Mouse (Mus musculus) forebrain, embryonic 11.5 days (tissue): ENCODE results near the gene Unc5cl. TPM values are rescaled to one million over a fixed set of nuclear protein-coding genes. Genes with fewer than 3 reads are reported as not detected.
A peak's percentile ranks its signal among the peaks of the same experiment; 100 is the strongest.

Experiments used
- ATAC-seq: fragments of 200-750 bp; cut with Nextera tagmentation; replicated peaks from 2 replicates; pipeline ENCODE4 v1.8.0; 2017; ENCODE audit warnings: moderate TSS enrichment; ENCODE audit not compliant: low FRiP score
- DNase-seq: peaks from one replicate; pipeline ENCODE4 v3.0.0-alpha.2; 2017; ENCODE audit warnings: low spot score
- H3K27ac ChIP-seq: fragments of 300-500 bp; sonication (generic); 2 replicates; pipeline ENCODE4 v1.5.1; 2014; ENCODE audit warnings: low read depth, low read length
- H3K27me3 ChIP-seq: fragments of 300-500 bp; sonication (generic); 2 replicates; pipeline ENCODE4 v1.6.1; 2014; ENCODE audit warnings: mild to moderate bottlenecking, low read length, mixed read lengths; ENCODE audit not compliant: control insufficient read depth, insufficient read depth
- H3K36me3 ChIP-seq: fragments of 300-500 bp; sonication (generic); 2 replicates; pipeline ENCODE4 v1.6.1; 2014; ENCODE audit warnings: mild to moderate bottlenecking, low read length, moderate library complexity, mixed read lengths; ENCODE audit not compliant: control insufficient read depth, insufficient read depth
- H3K4me1 ChIP-seq: fragments of 300-500 bp; sonication (generic); replicated peaks from 2 replicates; pipeline ENCODE4 v1.6.1; 2014; ENCODE audit warnings: low read length, mixed read lengths; ENCODE audit not compliant: control insufficient read depth, insufficient read depth
- H3K4me2 ChIP-seq: fragments of 300-500 bp; sonication (generic); 2 replicates; pipeline ENCODE4 v1.6.1; 2014; ENCODE audit warnings: low read depth, mild to moderate bottlenecking, low read length, moderate library complexity, mixed read lengths; ENCODE audit not compliant: severe bottlenecking
- H3K4me3 ChIP-seq: fragments of 300-500 bp; sonication (generic); 2 replicates; pipeline ENCODE4 v1.5.1; 2014; ENCODE audit warnings: low read depth, low read length
- H3K9ac ChIP-seq: fragments of 300-500 bp; sonication (generic); 2 replicates; pipeline ENCODE4 v1.6.1; 2014; ENCODE audit warnings: low read length
- H3K9me3 ChIP-seq: fragments of 300-500 bp; sonication (generic); 2 replicates; pipeline ENCODE4 v1.6.1; 2016; ENCODE audit warnings: low read length, mixed read lengths; ENCODE audit not compliant: control insufficient read depth
- WGBS: fragments of 180-500 bp; shearing (Covaris S2); extraction: QIAGEN DNeasy Blood & Tissue Kit; methylation state at CpG from one replicate; pipeline ENCODE4 v1.1.7; 2014; 5-methylcytosine and 5-hydroxymethylcytosine counted together
- polyA plus RNA-seq: library from polyadenylated mRNA; unstranded; fragments of >200 nt; fragmentation: Nextera tagmentation; extraction: Ambion mirVana; gene quantifications from 2 replicates; pipeline ENCODE4 v1.2.1, GENCODE M21; 2014

The Unc5cl gene
- polyA plus RNA-seq, 1 experiment from 2014 or later: 0.17 TPM

DNA sequence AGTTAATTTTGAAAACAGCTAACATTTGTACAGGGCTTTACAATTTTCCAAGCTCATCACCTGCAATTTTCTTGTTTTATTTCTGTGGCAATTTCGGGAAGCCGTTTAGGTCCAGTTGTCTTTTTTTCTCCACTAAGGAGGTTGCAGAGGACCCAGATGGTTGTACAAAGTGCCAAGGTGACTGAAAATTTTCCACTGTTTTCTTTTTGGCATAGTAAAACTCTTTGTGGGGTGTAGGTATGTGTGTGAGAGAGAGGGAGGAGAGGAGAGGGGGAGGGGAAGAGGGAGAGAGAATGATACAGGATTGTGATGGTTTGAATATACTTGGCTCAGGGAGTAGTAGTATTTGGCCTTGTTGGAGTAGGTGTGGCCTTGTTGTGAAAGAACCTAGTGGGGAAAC is 68.4 kb downstream of the Unc5cl start:
- Histone ChIP-seq H3K27ac (no peak overlapping the region), H3K9me3 (no peaks in the 10 kb centered on the region), H3K9ac (no peak overlapping the region), H3K4me1 (no peaks in the 10 kb centered on the region), H3K4me2 (no peak overlapping the region), H3K27me3 (no peaks in the 10 kb centered on the region), H3K4me3 (no peak overlapping the region), H3K36me3 (no peaks in the 10 kb centered on the region)
- ATAC-seq (no peak), DNase-seq (no peak)
- WGBS: 88% methylated on average over 2 of the region's 2 CpGs

GRCm38 (mm10) chr17:48533844-48534705 is 79.4 kb downstream of the Unc5cl start:
- Histone ChIP-seq H3K27ac (no peak overlapping the region), H3K27me3 (no peaks in the 10 kb centered on the region), H3K36me3 (no peaks in the 10 kb centered on the region), H3K9me3 (no peaks in the 10 kb centered on the region), H3K4me3 (no peak overlapping the region), H3K4me2 (no peak overlapping the region), H3K4me1 (no peaks in the 10 kb centered on the region), H3K9ac (no peak overlapping the region)
- DNase-seq (peak; percentile 43), ATAC-seq (no peak)
- WGBS: 53% methylated on average over 12 of the region's 14 CpGs

DNA sequence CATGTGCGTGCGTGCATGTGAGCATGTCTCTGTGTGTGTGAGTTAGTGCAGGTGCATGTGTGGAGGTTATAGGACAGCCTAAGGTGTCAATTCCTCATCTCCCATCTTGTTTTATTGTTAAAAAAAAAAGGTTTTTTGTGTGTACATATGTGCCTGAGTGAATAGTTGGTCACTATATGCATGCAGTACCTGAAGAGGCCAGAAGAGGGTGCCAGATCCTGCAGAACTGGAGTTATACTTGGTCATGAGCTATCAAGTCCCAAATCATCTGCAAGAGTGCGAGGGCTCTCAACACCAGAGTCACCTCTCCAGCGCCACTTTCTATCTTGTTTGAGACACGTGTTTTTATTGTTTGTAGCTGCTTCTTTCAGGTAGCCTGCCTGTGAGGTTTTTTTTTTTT is 83.6 kb downstream of the Unc5cl start:
- Histone ChIP-seq H3K4me1 (no peaks in the 10 kb centered on the region; the same call in 1 of the 2 replicates), H3K4me2 (no peak overlapping the region), H3K27me3 (no peaks in the 10 kb centered on the region), H3K4me3 (no peak overlapping the region), H3K36me3 (no peaks in the 10 kb centered on the region), H3K9me3 (no peaks in the 10 kb centered on the region), H3K27ac (no peak overlapping the region), H3K9ac (no peak overlapping the region)
- 72% methylated on average over 5 of the region's 5 CpGs for WGBS
- DNase-seq: peak; percentile 65
- ATAC-seq: no peak

DNA sequence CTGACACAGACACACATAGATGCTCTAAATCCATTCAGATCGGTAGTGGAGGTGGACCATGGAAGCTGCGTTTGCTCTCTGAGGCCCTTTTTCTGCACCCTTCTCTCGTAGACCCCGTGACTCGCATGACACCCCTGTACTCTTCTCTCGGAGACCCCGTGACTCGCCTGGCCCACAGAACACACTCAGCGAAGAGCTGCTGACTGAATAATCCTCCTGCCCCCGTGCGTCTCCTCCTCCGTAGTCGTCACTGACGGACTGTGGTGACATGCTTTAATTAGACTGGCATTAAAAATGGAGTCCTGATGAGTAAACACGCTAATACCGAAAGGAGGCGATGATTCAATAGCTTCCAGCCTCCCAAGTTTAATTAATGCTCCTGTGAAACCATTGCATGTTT is 84.6 kb downstream of the Unc5cl start:
- WGBS: 86% methylated on average over 17 of the region's 17 CpGs
- Histone ChIP-seq H3K9ac (no peak overlapping the region), H3K27ac (no peak overlapping the region), H3K4me1 (no peaks in the 10 kb centered on the region; the same call in 1 of the 2 replicates), H3K36me3 (no peaks in the 10 kb centered on the region), H3K4me2 (no peak overlapping the region), H3K27me3 (no peaks in the 10 kb centered on the region), H3K9me3 (no peaks in the 10 kb centered on the region), H3K4me3 (no peak overlapping the region)
- peak; percentile 34 for DNase-seq
- ATAC-seq: no peak

- no peak for ATAC-seq
- WGBS: 88% methylated on average over 11 of the region's 11 CpGs
These were observed 88.0 kb downstream of the Unc5cl start for GRCm38 (mm10) chr17:48542733-48543132.

GRCm38 (mm10) chr17:48543301-48543765 is 88.6 kb downstream of the Unc5cl start:
- no peak for DNase-seq
- WGBS: 78% methylated on average over 15 of the region's 15 CpGs

More at GRCm38 (mm10) chr17:48542733-48543132, 88.0 kb downstream of the Unc5cl start:
- no peak overlapping the region for H3K4me2 ChIP-seq
- H3K27me3 ChIP-seq: no peaks in the 10 kb centered on the region
- H3K4me1 ChIP-seq: no peaks in the 10 kb centered on the region; the same call in 1 of the 2 replicates
- no peak overlapping the region for H3K4me3 ChIP-seq
- no peak overlapping the region for H3K9ac ChIP-seq
- H3K36me3 ChIP-seq: no peaks in the 10 kb centered on the region
- no peak for DNase-seq
- H3K27ac ChIP-seq: no peak overlapping the region
- H3K9me3 ChIP-seq: no peaks in the 10 kb centered on the region

GRCm38 (mm10) chr17:48544722-48545121 is 90.0 kb downstream of the Unc5cl start:
- 89% methylated on average over 9 of the region's 9 CpGs for WGBS
- no peak overlapping the region for H3K9ac ChIP-seq
- no peaks in the 10 kb centered on the region for H3K9me3 ChIP-seq
- H3K27me3 ChIP-seq: no peaks in the 10 kb centered on the region
- no peaks in the 10 kb centered on the region; the same call in 1 of the 2 replicates for H3K4me1 ChIP-seq
- no peak overlapping the region for H3K4me3 ChIP-seq
- no peak for ATAC-seq
- H3K4me2 ChIP-seq: no peak overlapping the region
- no peak for DNase-seq
- no peaks in the 10 kb centered on the region for H3K36me3 ChIP-seq
- no peak overlapping the region for H3K27ac ChIP-seq

More at GRCm38 (mm10) chr17:48543301-48543765, 88.6 kb downstream of the Unc5cl start:
- no peaks in the 10 kb centered on the region for H3K27me3 ChIP-seq
- no peaks in the 10 kb centered on the region for H3K36me3 ChIP-seq
- H3K4me3 ChIP-seq: no peak overlapping the region
- no peaks in the 10 kb centered on the region for H3K9me3 ChIP-seq
- no peak overlapping the region for H3K4me2 ChIP-seq
- no peak overlapping the region for H3K9ac ChIP-seq
- no peak for ATAC-seq
- H3K27ac ChIP-seq: no peak overlapping the region
- no peaks in the 10 kb centered on the region; the same call in 1 of the 2 replicates for H3K4me1 ChIP-seq

DNA sequence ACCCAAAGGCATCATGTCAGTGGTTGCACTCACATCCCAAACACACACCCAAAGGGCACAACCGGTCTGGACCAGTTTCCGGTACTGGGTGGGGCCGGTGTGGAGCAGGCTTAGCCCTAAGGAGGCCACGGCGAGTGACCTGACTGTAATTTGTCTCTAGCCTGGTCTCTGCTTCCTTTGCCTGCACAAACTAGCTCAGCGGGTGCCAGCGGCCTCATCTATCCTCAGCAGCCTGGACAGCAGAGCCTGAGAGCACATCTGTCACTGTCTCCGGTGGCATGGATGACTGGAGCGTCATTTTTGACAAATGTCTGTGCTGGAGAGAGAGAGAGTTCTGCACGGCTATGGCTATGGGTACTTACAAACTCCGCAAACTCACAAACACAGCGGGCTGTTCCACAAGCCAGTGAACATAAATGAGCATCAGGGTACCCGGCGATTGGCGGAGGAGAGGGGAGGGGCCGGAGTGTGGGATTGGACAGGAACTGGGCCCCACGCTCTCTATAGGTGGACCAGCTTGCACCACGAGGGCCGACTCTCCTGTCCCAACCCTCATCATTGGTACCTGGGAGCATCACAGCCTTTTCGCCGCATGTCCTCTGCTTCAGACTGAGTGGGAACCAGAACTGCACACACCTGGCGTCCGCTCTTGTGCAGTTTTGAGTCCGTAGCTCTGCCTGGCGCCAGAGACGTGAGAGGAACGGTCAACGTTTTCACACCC is 90.7 kb downstream of the Unc5cl start:
- 76% methylated on average over 28 of the region's 28 CpGs for WGBS
- ATAC-seq: peak; percentile 55; the same call in 1 of the 2 replicates
- no peak overlapping the region for H3K27ac ChIP-seq

More for the DNA sequence above, 90.7 kb downstream of the Unc5cl start:
- Histone ChIP-seq H3K27me3 (no peaks in the 10 kb centered on the region), H3K36me3 (no peaks in the 10 kb centered on the region), H3K9ac (no peak overlapping the region), H3K4me2 (no peak overlapping the region), H3K4me3 (no peak overlapping the region), H3K4me1 (no peaks in the 10 kb centered on the region; the same call in 1 of the 2 replicates), H3K9me3 (no peaks in the 10 kb centered on the region)
- DNase-seq: no peak
